Mouse (Mus musculus) ES-Bruce4 (cell line): ENCODE results near the gene Cep290. TPM values are rescaled to one million over a fixed set of nuclear protein-coding genes. Genes with fewer than 3 reads are reported as not detected.

Source experiments
- H3K27ac ChIP-seq: 2 replicates; pipeline ENCODE4 v1.5.1; 2012; ENCODE audit warnings: low read length, inconsistent platforms; ENCODE audit not compliant: insufficient read depth
- H3K27me3 ChIP-seq: 2 replicates; pipeline ENCODE4 v1.6.1; 2012; ENCODE audit warnings: mild to moderate bottlenecking, low read length, inconsistent platforms; ENCODE audit not compliant: control insufficient read depth, poor library complexity, insufficient read depth, severe bottlenecking
- H3K36me3 ChIP-seq: 2 replicates; pipeline ENCODE4 v1.6.1; 2012; ENCODE audit warnings: inconsistent platforms, mild to moderate bottlenecking, low read length, moderate library complexity; ENCODE audit not compliant: control insufficient read depth, poor library complexity, insufficient read depth, severe bottlenecking
- H3K4me1 ChIP-seq: one replicate; pipeline ENCODE4 v1.8.1; 2011; ENCODE audit warnings: low read length; ENCODE audit not compliant: control insufficient read depth, insufficient read depth
- H3K4me3 ChIP-seq: 2 replicates; pipeline ENCODE4 v1.5.1; 2011; ENCODE audit warnings: low read depth, mild to moderate bottlenecking, low read length
- H3K9ac ChIP-seq: 2 replicates; pipeline ENCODE4 v1.6.1; 2012; ENCODE audit warnings: low read depth, mild to moderate bottlenecking, inconsistent platforms; ENCODE audit not compliant: poor library complexity, severe bottlenecking
- H3K9me3 ChIP-seq: replicated peaks from 2 replicates; pipeline ENCODE4 v1.6.1; 2012; ENCODE audit warnings: mild to moderate bottlenecking, low read length, inconsistent platforms; ENCODE audit not compliant: control insufficient read depth, poor library complexity, insufficient read depth, severe bottlenecking
- CTCF ChIP-seq: IDR thresholded peaks from one replicate; pipeline ENCODE4 v1.8.1; 2011; ENCODE audit warnings: low read depth, low read length
- EP300 ChIP-seq: IDR thresholded peaks from 2 replicates; pipeline ENCODE4 v1.6.1; 2011; ENCODE audit warnings: low read depth, low read length; ENCODE audit not compliant: insufficient read depth
- POLR2A ChIP-seq: IDR thresholded peaks from one replicate; pipeline ENCODE4 v1.8.1; 2011; ENCODE audit warnings: low read length; ENCODE audit not compliant: insufficient read depth
- polyA plus RNA-seq: library from polyadenylated mRNA; stranded (reverse); fragments of >200 nt; gene quantifications from 2 replicates; pipeline ENCODE4 v1.2.4, GENCODE M21; 2011; ENCODE audit warnings: low read depth; ENCODE audit not compliant: missing spikeins, insufficient read depth, insufficient read length

Gene Cep290
- polyA plus RNA-seq, 1 experiment = 28.7 TPM

DNA sequence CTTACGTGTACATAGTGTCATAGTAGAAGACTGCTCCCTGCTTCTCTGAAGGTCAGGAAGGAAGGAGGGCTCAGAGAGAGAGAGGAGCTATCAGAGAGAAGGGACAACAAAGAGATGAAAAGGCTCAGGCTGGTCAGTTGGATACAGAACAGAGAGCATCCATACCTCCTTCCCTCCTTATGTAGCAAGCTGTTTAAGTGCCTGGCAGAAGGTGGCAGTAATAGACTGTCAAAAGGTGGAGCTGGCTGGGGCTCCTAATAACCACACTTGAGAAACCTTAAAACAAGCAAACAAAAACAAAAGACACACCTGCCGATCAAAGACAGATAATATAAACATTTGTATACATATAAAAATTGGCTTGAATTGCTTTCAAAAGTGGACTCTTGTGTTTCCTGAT, 116.9 kb downstream of the Cep290 start:
- no peaks in the 10 kb centered on the region for H3K36me3 ChIP-seq
- no peaks in the 10 kb centered on the region for H3K27me3 ChIP-seq
- H3K4me1 ChIP-seq = no peaks in the 10 kb centered on the region
- H3K27ac ChIP-seq = no peak overlapping the region
- TF ChIP-seq CTCF (no peak), EP300 (no peak), POLR2A (no peak)
- H3K4me3 ChIP-seq = no peak overlapping the region
- no peak overlapping the region for H3K9ac ChIP-seq
- H3K9me3 ChIP-seq = no peaks in the 10 kb centered on the region

DNA sequence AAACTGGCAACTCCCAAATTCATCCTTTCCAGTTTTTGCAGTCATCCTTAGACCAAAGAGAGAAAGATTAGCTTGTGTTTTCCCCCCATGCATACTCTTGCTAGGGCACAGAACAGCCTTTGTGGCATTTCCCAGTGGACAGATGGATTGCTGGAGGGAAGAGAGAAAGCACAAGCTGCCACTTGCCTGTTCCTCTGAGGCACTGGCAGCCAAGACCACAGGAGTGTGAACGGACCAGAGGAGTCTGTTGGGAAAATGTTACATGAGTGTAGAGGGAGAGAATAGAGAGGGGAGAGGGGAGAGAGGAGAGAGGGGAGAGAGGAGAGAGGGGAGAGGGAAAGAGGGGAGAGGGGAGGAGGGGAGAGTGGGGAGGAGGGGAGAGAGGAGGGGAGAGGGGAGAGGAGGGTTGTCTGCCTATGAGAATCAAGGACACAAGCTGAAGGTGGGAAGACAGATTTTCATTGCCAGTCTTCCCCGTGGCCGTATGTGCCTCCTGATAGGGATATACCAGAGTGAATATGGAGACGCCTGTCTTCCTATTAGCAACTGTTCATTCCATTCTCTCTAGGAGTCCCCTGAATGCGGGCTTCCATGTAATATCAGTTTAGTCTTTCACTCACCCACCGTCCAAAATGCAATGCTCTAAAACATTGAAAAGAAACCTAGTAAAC, 130.0 kb downstream of the Cep290 start:
- no peak overlapping the region for H3K9ac ChIP-seq
- TF ChIP-seq POLR2A (no peak), CTCF (no peak), EP300 (no peak)
- H3K27ac ChIP-seq = no peak overlapping the region

DNA sequence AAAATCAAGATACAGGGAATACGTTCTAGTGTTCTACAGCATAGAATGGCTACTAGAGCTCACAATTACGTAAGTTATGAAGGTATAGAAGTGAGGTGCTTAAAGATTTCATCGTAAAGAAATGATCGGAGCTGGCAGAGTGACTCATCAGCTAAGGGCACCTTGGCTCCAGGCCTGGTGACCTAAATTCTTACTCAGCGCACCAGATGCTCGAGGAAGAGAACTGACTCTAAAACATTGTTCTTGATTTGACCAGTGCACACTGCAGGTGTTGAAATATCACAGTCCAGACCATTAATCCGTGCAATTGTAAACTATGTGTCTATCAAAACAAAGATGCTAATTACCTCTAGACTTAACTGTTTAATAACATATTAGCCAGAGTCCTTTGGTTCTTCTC, 132.1 kb downstream of the Cep290 start:
- Histone ChIP-seq H3K36me3 (no peaks in the 10 kb centered on the region), H3K27ac (no peak overlapping the region), H3K27me3 (no peaks in the 10 kb centered on the region), H3K9me3 (no peaks in the 10 kb centered on the region), H3K4me3 (no peak overlapping the region), H3K9ac (no peak overlapping the region), H3K4me1 (no peaks in the 10 kb centered on the region)
- TF ChIP-seq CTCF = no peak

More for the DNA sequence above, 130.0 kb downstream of the Cep290 start:
- H3K4me3 ChIP-seq = no peak overlapping the region
- H3K36me3 ChIP-seq = no peaks in the 10 kb centered on the region
- no peaks in the 10 kb centered on the region for H3K27me3 ChIP-seq
- no peaks in the 10 kb centered on the region for H3K9me3 ChIP-seq
- no peaks in the 10 kb centered on the region for H3K4me1 ChIP-seq

DNA sequence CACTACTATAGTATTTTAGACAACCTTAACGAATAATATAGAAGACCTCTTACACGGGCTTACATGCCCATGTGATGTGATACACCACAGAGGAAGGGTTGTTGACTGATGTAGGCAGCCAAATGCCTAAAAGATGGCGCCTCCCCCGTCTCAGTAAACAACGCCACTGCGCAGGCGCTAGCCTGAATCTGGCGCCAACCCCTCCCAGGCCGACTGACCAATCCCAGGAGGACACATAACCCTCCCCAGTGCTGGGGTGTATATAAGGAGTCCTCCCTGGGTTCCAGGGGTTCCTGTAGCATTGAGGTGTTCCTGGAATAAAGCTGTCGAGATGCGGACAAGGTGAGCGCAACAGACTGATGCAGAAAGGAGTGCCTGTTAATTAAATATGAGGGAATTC, 132.7 kb downstream of the Cep290 start:
- H3K4me3 ChIP-seq = no peak overlapping the region
- no peaks in the 10 kb centered on the region for H3K4me1 ChIP-seq

DNA sequence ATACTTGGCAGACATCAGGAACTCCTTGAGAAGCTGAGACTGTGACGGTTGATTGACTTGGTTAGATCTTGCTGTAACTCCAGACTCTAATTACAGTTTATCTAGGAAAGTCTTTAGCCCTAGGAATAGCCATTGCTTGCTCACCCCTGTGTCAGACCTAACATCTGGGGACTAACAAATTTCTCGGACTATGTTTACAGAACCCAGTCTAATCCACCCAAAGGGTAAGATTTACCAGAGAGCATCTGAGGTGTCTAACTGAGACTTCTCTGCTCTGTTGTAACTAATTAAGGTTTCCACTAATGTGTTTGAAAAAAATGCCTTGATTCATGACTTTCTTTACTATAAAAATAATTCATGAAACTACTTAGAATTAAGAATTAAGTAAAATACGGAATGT, 135.1 kb downstream of the Cep290 start:
- Histone ChIP-seq H3K9ac (no peak overlapping the region), H3K27ac (no peak overlapping the region), H3K4me3 (no peak overlapping the region), H3K36me3 (no peaks in the 10 kb centered on the region), H3K9me3 (no peaks in the 10 kb centered on the region), H3K27me3 (no peaks in the 10 kb centered on the region), H3K4me1 (no peaks in the 10 kb centered on the region)
- TF ChIP-seq CTCF (no peak), EP300 (no peak), POLR2A (no peak)

More for the DNA sequence above, 132.7 kb downstream of the Cep290 start:
- TF ChIP-seq EP300 (no peak), POLR2A (no peak), CTCF (no peak)
- no peaks in the 10 kb centered on the region for H3K27me3 ChIP-seq
- H3K27ac ChIP-seq = no peak overlapping the region
- no peaks in the 10 kb centered on the region for H3K36me3 ChIP-seq
- H3K9ac ChIP-seq = no peak overlapping the region
- no peaks in the 10 kb centered on the region for H3K9me3 ChIP-seq

Other genes starting within 250 kb of the Cep290 start
- not detected in 2 replicates for gene Gm4301, start 151.9 kb upstream of the Cep290 start, polyA plus RNA-seq
- not detected in 2 replicates for gene Gm4302, start 146.7 kb upstream of the Cep290 start, polyA plus RNA-seq
- not detected in 2 replicates for gene Gm4303, start 141.6 kb upstream of the Cep290 start, polyA plus RNA-seq
- not detected in 2 replicates for gene Gm4305, start 136.5 kb upstream of the Cep290 start, polyA plus RNA-seq
- not detected in 2 replicates for gene Gm4307, start 126.2 kb upstream of the Cep290 start, polyA plus RNA-seq
- gene Gm4312, start 105.0 kb upstream of the Cep290 start, polyA plus RNA-seq = not detected in 2 replicates
- 42.7 and 44.4 TPM in 2 replicates for gene Tmtc3, start 208 bp upstream of the Cep290 start, polyA plus RNA-seq
- gene 4930430F08Rik, start 102.9 kb downstream of the Cep290 start, polyA plus RNA-seq = 28.0 and 28.8 TPM in 2 replicates
- gene 1700017N19Rik, start 102.9 kb downstream of the Cep290 start, polyA plus RNA-seq = not detected in 2 replicates